Mouse (Mus musculus) forelimb bud, embryonic 11.5 days (tissue): Measurements from ENCODE around the gene St3gal2.
"Not testable (repeated sequence)": the region's sequence is repeated elsewhere in the genome, so short reads cannot be mapped to it uniquely, and the experiment has no call there.

Experiments used
- DNase-seq: peaks from one replicate; pipeline ENCODE4 v3.0.0-alpha.2; 2012; ENCODE audit warnings: low read depth, low spot score

Gene St3gal2

GRCm38 (mm10) chr8:110919341-110920031 is at the start of gene St3gal2:
St3gal2 (plus strand) TSS chr8:110919922.
- DNase-seq: peak; percentile 97

- no peak for DNase-seq
Measured at GRCm38 (mm10) chr8:110870501-110870900, 49.2 kb upstream of the St3gal2 start.

GRCm38 (mm10) chr8:110877862-110878261 is 41.9 kb upstream of the St3gal2 start:
- DNase-seq: no peak

- no peak for DNase-seq
Measured at GRCm38 (mm10) chr8:110881741-110882310, 37.9 kb upstream of the St3gal2 start.

- DNase-seq: no peak
Measured at GRCm38 (mm10) chr8:110883824-110884223, 35.9 kb upstream of the St3gal2 start.

GRCm38 (mm10) chr8:110886634-110887033 is 33.1 kb upstream of the St3gal2 start:
- DNase-seq: no peak

- no peak for DNase-seq
Measured at GRCm38 (mm10) chr8:110887551-110887950, 32.2 kb upstream of the St3gal2 start.

- DNase-seq: no peak
Measured at GRCm38 (mm10) chr8:110888441-110888840, 31.3 kb upstream of the St3gal2 start.

- no peak for DNase-seq
Measured at GRCm38 (mm10) chr8:110888860-110889259, 30.9 kb upstream of the St3gal2 start.

GRCm38 (mm10) chr8:110889904-110890470 is 29.7 kb upstream of the St3gal2 start:
- no peak for DNase-seq

GRCm38 (mm10) chr8:110892040-110892439 is 27.7 kb upstream of the St3gal2 start:
- DNase-seq: no peak

GRCm38 (mm10) chr8:110892913-110893312 is 26.8 kb upstream of the St3gal2 start:
- no peak for DNase-seq

GRCm38 (mm10) chr8:110894851-110895250 is 24.9 kb upstream of the St3gal2 start:
- no peak for DNase-seq

GRCm38 (mm10) chr8:110895254-110895653 is 24.5 kb upstream of the St3gal2 start:
- DNase-seq: no peak

- DNase-seq: no peak
Measured at GRCm38 (mm10) chr8:110895812-110896211, 23.9 kb upstream of the St3gal2 start.

GRCm38 (mm10) chr8:110897495-110897894 is 22.2 kb upstream of the St3gal2 start:
- DNase-seq: no peak

- no peak for DNase-seq
Measured at GRCm38 (mm10) chr8:110901056-110901455, 18.7 kb upstream of the St3gal2 start.

GRCm38 (mm10) chr8:110901839-110902578 is 17.7 kb upstream of the St3gal2 start, which contains the start of gene Fuk:
Fuk (minus strand) TSS chr8:110902488.
- DNase-seq: peak; percentile 82

- DNase-seq: no peak
Measured at GRCm38 (mm10) chr8:110902579-110902965, 17.1 kb upstream of the St3gal2 start.

GRCm38 (mm10) chr8:110905404-110905803 is 14.3 kb upstream of the St3gal2 start:
- DNase-seq: no peak

- no peak for DNase-seq
Measured at GRCm38 (mm10) chr8:110906682-110907081, 13.0 kb upstream of the St3gal2 start.

GRCm38 (mm10) chr8:110909850-110910249 is 9.9 kb upstream of the St3gal2 start:
- DNase-seq: not testable (repeated sequence)
